Mouse (Mus musculus): ENCODE data around the gene Cwc22. TPM values are rescaled to one million over a fixed set of nuclear protein-coding genes. Genes with fewer than 3 reads are reported as not detected.

Cwc22 gene
- polyA plus RNA-seq, 2 experiments = 33.7 to 36.0 TPM

- no peak for TF ChIP-seq POLR2A (IDR thresholded peaks at IDR 0.05; ENCODE audit: borderline replicate concordance, extremely low read depth, insufficient read depth, insufficient read length)
- no peak overlapping the region for H3K27ac ChIP-seq (replicated peaks; ENCODE audit: low read depth, low read length)
- no peak for DNase-seq (ENCODE audit: low spot score)
- no peaks in the 10 kb centered on the region for H3K9me3 ChIP-seq (ENCODE audit: control insufficient read depth, low read length)
- no peak overlapping the region for H3K9ac ChIP-seq (ENCODE audit: low read depth, low read length, severe bottlenecking)
- H3K27me3 ChIP-seq (ENCODE audit: control insufficient read depth, insufficient read depth, low read length) = no peaks in the 10 kb centered on the region
- whole genome bisulfite sequencing = 83% methylated on average over 3 of the region's 3 CpGs
- no peak overlapping the region for H3K4me3 ChIP-seq (replicated peaks; ENCODE audit: low read length)
- ATAC-seq (ENCODE audit: low FRiP score, low read depth) = no peak
- H3K4me2 ChIP-seq (replicated peaks; ENCODE audit: low read depth, low read length, severe bottlenecking) = no peak overlapping the region
- no peaks in the 10 kb centered on the region for H3K4me1 ChIP-seq (ENCODE audit: control insufficient read depth, insufficient read depth, low read length)
- H3K36me3 ChIP-seq (ENCODE audit: control insufficient read depth, insufficient read depth, low read length) = peaks cover 35% of the 10 kb centered on the region
Measured at GRCm38 (mm10) chr2:77937818-77938217, 8.4 kb downstream of the Cwc22 start.

- H3K27ac ChIP-seq (replicated peaks; ENCODE audit: low read depth, low read length) = no peak overlapping the region
- no peaks in the 10 kb centered on the region for H3K9me3 ChIP-seq (ENCODE audit: control insufficient read depth, low read length)
- DNase-seq (ENCODE audit: low spot score) (no peak), ATAC-seq (ENCODE audit: low FRiP score, low read depth) (no peak)
- TF ChIP-seq POLR2A (IDR thresholded peaks at IDR 0.05; ENCODE audit: borderline replicate concordance, extremely low read depth, insufficient read depth, insufficient read length) = no peak
- no peaks in the 10 kb centered on the region for H3K27me3 ChIP-seq (ENCODE audit: control insufficient read depth, insufficient read depth, low read length)
- H3K36me3 ChIP-seq (ENCODE audit: control insufficient read depth, insufficient read depth, low read length) = peaks cover 66% of the 10 kb centered on the region
- WGBS = 95% methylated on average over 4 of the region's 4 CpGs
- H3K4me3 ChIP-seq (replicated peaks; ENCODE audit: low read length) = no peak overlapping the region
- H3K4me1 ChIP-seq (ENCODE audit: control insufficient read depth, insufficient read depth, low read length) = no peaks in the 10 kb centered on the region
- no peak overlapping the region for H3K9ac ChIP-seq (ENCODE audit: low read depth, low read length, severe bottlenecking)
- H3K4me2 ChIP-seq (replicated peaks; ENCODE audit: low read depth, low read length, severe bottlenecking) = no peak overlapping the region
Measured at GRCm38 (mm10) chr2:77934138-77934537, 12.0 kb downstream of the Cwc22 start.

- no peak for TF ChIP-seq POLR2A (IDR thresholded peaks at IDR 0.05; ENCODE audit: borderline replicate concordance, extremely low read depth, insufficient read depth, insufficient read length)
- no peaks in the 10 kb centered on the region for H3K4me1 ChIP-seq (ENCODE audit: control insufficient read depth, insufficient read depth, low read length)
- no peak overlapping the region for H3K4me2 ChIP-seq (replicated peaks; ENCODE audit: low read depth, low read length, severe bottlenecking)
- no peak overlapping the region for H3K27ac ChIP-seq (replicated peaks; ENCODE audit: low read depth, low read length)
- 85% methylated on average over 2 of the region's 2 CpGs for WGBS
- no peaks in the 10 kb centered on the region for H3K9me3 ChIP-seq (ENCODE audit: control insufficient read depth, low read length)
- H3K9ac ChIP-seq (ENCODE audit: low read depth, low read length, severe bottlenecking) = no peak overlapping the region
- peaks cover 71% of the 10 kb centered on the region for H3K36me3 ChIP-seq (ENCODE audit: control insufficient read depth, insufficient read depth, low read length)
- no peaks in the 10 kb centered on the region for H3K27me3 ChIP-seq (ENCODE audit: control insufficient read depth, insufficient read depth, low read length)
- no peak for ATAC-seq (ENCODE audit: low FRiP score, low read depth)
- H3K4me3 ChIP-seq (replicated peaks; ENCODE audit: low read length) = no peak overlapping the region
- DNase-seq (ENCODE audit: low spot score) = no peak
Measured at GRCm38 (mm10) chr2:77933630-77934029, 12.5 kb downstream of the Cwc22 start.

GRCm38 (mm10) chr2:77931958-77932357 is 14.2 kb downstream of the Cwc22 start:
- WGBS = 89% methylated on average over 1 of the region's 1 CpGs
- peaks cover 87% of the 10 kb centered on the region for H3K36me3 ChIP-seq (ENCODE audit: control insufficient read depth, insufficient read depth, low read length)
- ATAC-seq (ENCODE audit: low FRiP score, low read depth) = no peak
- no peak overlapping the region for H3K27ac ChIP-seq (replicated peaks; ENCODE audit: low read depth, low read length)
- TF ChIP-seq POLR2A (IDR thresholded peaks at IDR 0.05; ENCODE audit: borderline replicate concordance, extremely low read depth, insufficient read depth, insufficient read length) = no peak
- H3K27me3 ChIP-seq (ENCODE audit: control insufficient read depth, insufficient read depth, low read length) = no peaks in the 10 kb centered on the region
- H3K9me3 ChIP-seq (ENCODE audit: control insufficient read depth, low read length) = no peaks in the 10 kb centered on the region
- no peaks in the 10 kb centered on the region for H3K4me1 ChIP-seq (ENCODE audit: control insufficient read depth, insufficient read depth, low read length)
- DNase-seq (ENCODE audit: low spot score) = no peak
- H3K9ac ChIP-seq (ENCODE audit: low read depth, low read length, severe bottlenecking) = no peak overlapping the region
- no peak overlapping the region for H3K4me3 ChIP-seq (replicated peaks; ENCODE audit: low read length)
- no peak overlapping the region for H3K4me2 ChIP-seq (replicated peaks; ENCODE audit: low read depth, low read length, severe bottlenecking)

GRCm38 (mm10) chr2:77928352-77928751 is 17.8 kb downstream of the Cwc22 start:
- Histone ChIP-seq H3K9ac (ENCODE audit: low read depth, low read length, severe bottlenecking) (no peak overlapping the region), H3K27ac (replicated peaks; ENCODE audit: low read depth, low read length) (no peak overlapping the region), H3K4me1 (ENCODE audit: control insufficient read depth, insufficient read depth, low read length) (no peaks in the 10 kb centered on the region), H3K27me3 (ENCODE audit: control insufficient read depth, insufficient read depth, low read length) (no peaks in the 10 kb centered on the region), H3K36me3 (ENCODE audit: control insufficient read depth, insufficient read depth, low read length) (peaks cover 79% of the 10 kb centered on the region), H3K9me3 (ENCODE audit: control insufficient read depth, low read length) (no peaks in the 10 kb centered on the region), H3K4me3 (replicated peaks; ENCODE audit: low read length) (no peak overlapping the region), H3K4me2 (replicated peaks; ENCODE audit: low read depth, low read length, severe bottlenecking) (no peak overlapping the region)
- WGBS = 93% methylated on average over 10 of the region's 10 CpGs
- no peak for ATAC-seq (ENCODE audit: low FRiP score, low read depth)
- TF ChIP-seq POLR2A (IDR thresholded peaks at IDR 0.05; ENCODE audit: borderline replicate concordance, extremely low read depth, insufficient read depth, insufficient read length) = no peak
- DNase-seq (ENCODE audit: low spot score) = no peak

- Histone ChIP-seq H3K4me1 (ENCODE audit: control insufficient read depth, insufficient read depth, low read length) (no peaks in the 10 kb centered on the region), H3K9ac (ENCODE audit: low read depth, low read length, severe bottlenecking) (no peak overlapping the region), H3K4me3 (replicated peaks; ENCODE audit: low read length) (no peak overlapping the region), H3K27ac (replicated peaks; ENCODE audit: low read depth, low read length) (no peak overlapping the region), H3K9me3 (ENCODE audit: control insufficient read depth, low read length) (no peaks in the 10 kb centered on the region), H3K4me2 (replicated peaks; ENCODE audit: low read depth, low read length, severe bottlenecking) (no peak overlapping the region), H3K27me3 (ENCODE audit: control insufficient read depth, insufficient read depth, low read length) (no peaks in the 10 kb centered on the region), H3K36me3 (ENCODE audit: control insufficient read depth, insufficient read depth, low read length) (peaks cover 76% of the 10 kb centered on the region)
- TF ChIP-seq POLR2A (IDR thresholded peaks at IDR 0.05; ENCODE audit: borderline replicate concordance, extremely low read depth, insufficient read depth, insufficient read length) = no peak
- WGBS = 74% methylated on average over 7 of the region's 7 CpGs
- no peak for ATAC-seq (ENCODE audit: low FRiP score, low read depth)
- DNase-seq (ENCODE audit: low spot score) = no peak
Measured at GRCm38 (mm10) chr2:77926468-77926867, 19.7 kb downstream of the Cwc22 start.

Data from limb, embryonic 14.5 days (tissue).